Mouse (Mus musculus) spleen, adult 2 months (tissue): Measurements from ENCODE around the gene Pfn1. TPM values are rescaled to one million over a fixed set of nuclear protein-coding genes. Genes with fewer than 3 reads are reported as not detected.

ENCODE experiments used
- DNase-seq, 2 experiments: peaks; one replicate each; pipeline versions ENCODE4 v3.0.0 to v3.0.0-alpha.2; 2012 to 2021; ENCODE audit warnings: low spot score in 2 of 2, low read depth in 1 of 2
- H3K27ac ChIP-seq: fragments of 200-500 bp; 2 replicates; pipeline ENCODE4 v1.5.1; 2012; ENCODE audit warnings: low read length, inconsistent platforms; ENCODE audit not compliant: insufficient read depth
- H3K27me3 ChIP-seq: fragments of 200-500 bp; 2 replicates; pipeline ENCODE4 v1.6.1; 2012; ENCODE audit warnings: mild to moderate bottlenecking, moderate library complexity, low read length, inconsistent platforms; ENCODE audit not compliant: control insufficient read depth, insufficient read depth
- H3K36me3 ChIP-seq: fragments of 200-500 bp; 2 replicates; pipeline ENCODE4 v1.6.1; 2012; ENCODE audit warnings: mild to moderate bottlenecking, low read length, inconsistent platforms; ENCODE audit not compliant: control insufficient read depth, insufficient read depth
- H3K4me1 ChIP-seq: fragments of 200-500 bp; 2 replicates; pipeline ENCODE4 v1.6.1; 2011; ENCODE audit warnings: inconsistent platforms; ENCODE audit not compliant: control insufficient read depth, insufficient read depth, insufficient read length
- H3K4me3 ChIP-seq: fragments of 200-500 bp; 2 replicates; pipeline ENCODE4 v1.5.1; 2011; ENCODE audit warnings: mild to moderate bottlenecking, inconsistent platforms; ENCODE audit not compliant: insufficient read depth, insufficient read length; ENCODE audit errors: extremely low read depth
- CTCF ChIP-seq: fragments of 200-500 bp; IDR thresholded peaks from 2 replicates; pipeline ENCODE4 v1.5.1; 2011; ENCODE audit warnings: mild to moderate bottlenecking, inconsistent platforms; ENCODE audit not compliant: insufficient read depth, insufficient read length, insufficient replicate concordance; ENCODE audit errors: extremely low read depth
- POLR2A ChIP-seq: fragments of 200-500 bp; IDR thresholded peaks from 2 replicates; pipeline ENCODE4 v1.6.1; 2011; ENCODE audit warnings: low read depth, low read length, inconsistent platforms
- WGBS: fragments of 180-500 bp; shearing (Covaris S2); methylation state at CpG from one replicate; pipeline ENCODE4 v1.1.7; 2018; 5-methylcytosine and 5-hydroxymethylcytosine counted together
- polyA plus RNA-seq: library from polyadenylated mRNA; depleted of rRNA; stranded (reverse); fragments of >200 nt; gene quantifications from 2 replicates; pipeline ENCODE4 v1.2.3, GENCODE M21; 2012; rRNA removed

Pfn1 gene
- polyA plus RNA-seq, result 2,122 and 3,201 TPM in 2 replicates

DNA sequence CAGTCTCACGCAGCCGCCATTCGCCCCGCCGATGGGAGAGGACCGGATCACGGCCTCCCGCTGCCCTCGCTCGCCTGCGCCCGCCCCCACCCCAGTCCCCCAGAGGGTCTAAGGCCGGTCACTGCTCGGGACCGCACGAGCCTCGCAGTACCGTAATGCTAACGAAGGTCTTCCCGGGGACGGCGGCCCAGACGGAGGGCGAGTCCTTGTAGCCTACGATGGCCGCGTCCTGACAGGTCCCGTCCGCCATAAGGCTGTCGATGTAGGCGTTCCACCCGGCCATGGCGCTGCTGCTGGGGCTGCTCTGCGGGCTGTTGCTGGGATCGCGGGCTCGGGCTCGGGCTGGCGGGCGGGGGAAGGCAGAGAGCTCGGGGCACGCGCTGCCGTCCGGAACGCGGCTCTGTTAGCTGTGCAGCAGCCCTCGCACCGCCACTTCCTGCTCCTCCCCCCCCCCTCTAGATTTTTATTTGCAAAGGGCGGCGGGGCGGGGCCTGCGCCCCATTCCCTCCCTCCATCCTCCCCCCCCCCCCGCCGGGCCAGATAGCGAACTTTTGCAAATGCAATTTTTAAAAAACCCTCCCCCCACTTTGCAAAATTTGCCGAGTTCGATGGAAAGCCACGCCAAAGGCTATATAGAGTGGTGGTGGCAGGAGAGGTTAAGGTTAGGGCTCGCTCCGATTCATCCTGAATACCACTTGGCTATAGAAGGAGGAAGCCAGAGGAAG lies at the start of gene Pfn1:
Pfn1 (minus strand) TSS at position 447 of the 725 bp plus-strand sequence.
- Histone ChIP-seq H3K4me3 (peak within 1 kb of the TSS; percentile 99), H3K27ac (peak within 1 kb of the TSS; percentile 100), H3K36me3 (peaks cover 39% of the 10 kb centered on the region), H3K4me1 (peaks cover 34% of the 10 kb centered on the region; the same call in 1 of the 2 replicates), H3K27me3 (no peaks in the 10 kb centered on the region)
- under 1% methylated on average over 48 of the region's 61 CpGs for WGBS
- peak; percentile 78 to 81 for DNase-seq
- TF ChIP-seq POLR2A (peak; percentile 98), CTCF (no peak)

DNA sequence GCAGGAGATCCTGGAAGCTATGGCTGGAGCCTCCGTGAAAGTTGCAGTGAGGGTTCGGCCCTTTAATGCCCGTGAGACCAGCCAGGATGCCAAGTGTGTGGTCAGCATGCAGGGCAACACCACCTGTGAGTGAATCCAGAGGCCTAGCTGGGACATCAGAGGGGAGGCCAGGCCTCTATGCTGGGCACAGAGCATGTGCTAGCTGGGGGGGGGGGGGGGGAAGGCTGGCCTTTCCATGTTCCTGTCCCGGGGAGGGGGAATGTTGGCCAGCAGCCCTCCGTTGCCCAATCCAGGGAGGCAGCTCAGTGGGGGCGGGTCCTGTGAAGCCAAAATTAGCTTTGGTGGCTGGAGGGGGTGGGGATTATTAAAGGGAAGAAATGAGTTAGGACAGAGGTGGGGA lies 48.3 kb upstream of the Pfn1 start:
- Histone ChIP-seq H3K36me3 (peaks cover 23% of the 10 kb centered on the region), H3K27ac (no peak overlapping the region), H3K4me1 (peaks cover 8% of the 10 kb centered on the region; the same call in 1 of the 2 replicates), H3K4me3 (no peak overlapping the region), H3K27me3 (no peaks in the 10 kb centered on the region)
- no peak for DNase-seq
- TF ChIP-seq POLR2A (no peak), CTCF (no peak)
- WGBS, result 92% methylated on average over 6 of the region's 6 CpGs

DNA sequence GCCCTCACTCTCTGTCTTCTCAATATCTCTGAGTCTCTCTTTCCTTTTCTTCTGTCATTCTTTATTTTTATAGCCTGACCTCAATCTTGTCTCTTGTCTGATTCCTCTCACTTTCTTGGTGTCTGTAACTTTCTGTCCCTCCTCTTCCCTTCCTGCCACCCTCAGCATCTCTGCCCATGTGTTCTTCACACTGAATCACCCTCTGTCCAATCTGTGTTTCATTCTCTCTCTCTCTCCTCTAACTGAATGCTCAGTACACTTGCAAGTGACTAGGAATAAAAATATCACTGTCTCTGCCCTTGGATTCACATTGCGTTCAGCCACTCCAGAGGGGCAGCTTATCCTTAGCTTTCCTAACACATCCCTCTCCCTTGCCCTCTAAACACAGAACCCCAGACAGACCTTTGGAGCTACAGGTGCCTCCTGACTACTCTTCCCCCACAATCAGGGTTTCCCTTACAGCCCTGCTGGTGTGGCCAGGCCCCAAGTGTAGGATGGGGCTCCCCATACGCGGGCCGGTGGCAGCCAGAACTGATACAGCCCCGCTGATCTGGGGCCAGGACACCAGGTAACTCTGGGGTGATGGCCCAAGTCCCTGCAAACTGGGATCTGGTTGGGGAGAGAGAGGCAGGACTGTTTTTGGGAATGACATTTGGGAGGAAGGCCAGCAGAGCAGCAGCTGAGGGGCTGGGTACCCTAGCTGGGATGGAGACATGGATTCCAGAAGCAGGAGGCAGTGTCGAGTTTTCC lies 47.7 kb upstream of the Pfn1 start:
- H3K4me1 ChIP-seq, result peaks cover 8% of the 10 kb centered on the region; the same call in 1 of the 2 replicates
- no peaks in the 10 kb centered on the region for H3K27me3 ChIP-seq
- no peak for DNase-seq
- H3K36me3 ChIP-seq, result peaks cover 21% of the 10 kb centered on the region
- no peak overlapping the region for H3K4me3 ChIP-seq
- TF ChIP-seq POLR2A, result no peak
- TF ChIP-seq CTCF, result no peak
- 90% methylated on average over 6 of the region's 6 CpGs for WGBS
- H3K27ac ChIP-seq, result no peak overlapping the region

DNA sequence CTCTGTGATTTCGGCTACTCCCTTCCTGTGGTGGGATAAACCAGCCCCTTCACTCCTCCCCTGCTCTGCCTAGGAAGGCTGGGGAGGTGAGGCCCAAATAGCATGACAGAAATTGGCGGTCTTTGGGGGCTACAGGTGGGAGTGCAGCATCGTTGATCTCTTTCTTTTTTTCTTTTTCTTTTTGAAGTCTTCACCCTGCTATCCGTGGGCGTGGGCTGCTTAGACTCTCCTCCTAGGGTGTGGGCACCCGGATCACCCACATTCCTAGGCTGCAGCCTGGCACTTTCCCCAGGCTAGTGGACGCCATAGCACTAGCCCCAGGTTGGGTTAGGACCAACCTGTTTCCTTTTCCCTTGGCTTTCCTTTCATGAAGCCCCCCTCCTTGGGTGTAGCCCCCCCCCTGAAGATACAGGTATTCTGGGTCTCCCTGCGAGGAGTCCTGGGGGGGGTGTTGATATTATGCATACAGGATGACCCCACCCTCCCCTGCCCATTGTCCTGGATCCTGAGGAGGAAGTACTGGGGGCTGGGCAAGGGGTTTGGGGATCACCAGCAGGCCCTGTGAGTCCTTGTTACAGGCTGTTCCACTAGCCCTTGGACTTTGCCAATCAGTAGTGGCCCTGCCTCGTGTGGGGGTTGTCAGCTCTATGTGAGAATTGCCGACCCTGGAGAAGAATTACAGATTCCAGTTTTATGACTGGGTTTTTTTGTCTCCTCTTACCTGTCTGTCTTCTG lies 46.9 kb upstream of the Pfn1 start:
- 59% methylated on average over 10 of the region's 10 CpGs for WGBS
- H3K4me3 ChIP-seq, result peak overlapping the region; percentile 78; the same call in 1 of the 2 replicates
- H3K27ac ChIP-seq, result no peak overlapping the region
- H3K27me3 ChIP-seq, result no peaks in the 10 kb centered on the region
- no peak for DNase-seq
- no peak for TF ChIP-seq POLR2A
- TF ChIP-seq CTCF, result no peak
- H3K4me1 ChIP-seq, result peaks cover 8% of the 10 kb centered on the region; the same call in 1 of the 2 replicates
- H3K36me3 ChIP-seq, result peaks cover 17% of the 10 kb centered on the region

DNA sequence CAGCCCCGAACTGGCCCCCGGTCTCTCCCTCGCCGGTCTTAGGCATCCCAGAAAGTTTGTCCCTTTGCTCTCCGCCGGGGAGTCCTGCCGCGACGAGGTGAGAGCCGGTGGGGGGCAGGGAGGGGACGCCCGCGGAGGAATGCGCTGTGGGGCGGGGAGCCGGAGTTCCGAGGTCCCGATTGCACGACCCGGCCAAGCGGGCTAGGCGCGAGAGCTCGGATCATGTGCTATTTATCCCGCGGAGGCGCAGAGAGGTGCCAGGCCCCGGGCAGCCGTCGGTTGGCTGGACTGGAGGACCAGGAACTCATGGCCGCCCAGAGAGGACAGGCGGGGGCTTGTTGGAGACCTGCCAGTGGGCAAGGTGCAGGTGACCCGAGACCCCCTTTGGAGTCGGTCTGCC lies 46.2 kb upstream of the Pfn1 start:
- Histone ChIP-seq H3K27me3 (no peaks in the 10 kb centered on the region), H3K27ac (peak overlapping the region; percentile 35; the same call in 1 of the 2 replicates), H3K36me3 (peaks cover 12% of the 10 kb centered on the region), H3K4me1 (peaks cover 8% of the 10 kb centered on the region; the same call in 1 of the 2 replicates), H3K4me3 (peak overlapping the region; percentile 78)
- TF ChIP-seq POLR2A (no peak), CTCF (no peak)
- under 1% methylated on average over 34 of the region's 34 CpGs for WGBS
- DNase-seq, result peak in 1 of 2 experiments; percentile 53

DNA sequence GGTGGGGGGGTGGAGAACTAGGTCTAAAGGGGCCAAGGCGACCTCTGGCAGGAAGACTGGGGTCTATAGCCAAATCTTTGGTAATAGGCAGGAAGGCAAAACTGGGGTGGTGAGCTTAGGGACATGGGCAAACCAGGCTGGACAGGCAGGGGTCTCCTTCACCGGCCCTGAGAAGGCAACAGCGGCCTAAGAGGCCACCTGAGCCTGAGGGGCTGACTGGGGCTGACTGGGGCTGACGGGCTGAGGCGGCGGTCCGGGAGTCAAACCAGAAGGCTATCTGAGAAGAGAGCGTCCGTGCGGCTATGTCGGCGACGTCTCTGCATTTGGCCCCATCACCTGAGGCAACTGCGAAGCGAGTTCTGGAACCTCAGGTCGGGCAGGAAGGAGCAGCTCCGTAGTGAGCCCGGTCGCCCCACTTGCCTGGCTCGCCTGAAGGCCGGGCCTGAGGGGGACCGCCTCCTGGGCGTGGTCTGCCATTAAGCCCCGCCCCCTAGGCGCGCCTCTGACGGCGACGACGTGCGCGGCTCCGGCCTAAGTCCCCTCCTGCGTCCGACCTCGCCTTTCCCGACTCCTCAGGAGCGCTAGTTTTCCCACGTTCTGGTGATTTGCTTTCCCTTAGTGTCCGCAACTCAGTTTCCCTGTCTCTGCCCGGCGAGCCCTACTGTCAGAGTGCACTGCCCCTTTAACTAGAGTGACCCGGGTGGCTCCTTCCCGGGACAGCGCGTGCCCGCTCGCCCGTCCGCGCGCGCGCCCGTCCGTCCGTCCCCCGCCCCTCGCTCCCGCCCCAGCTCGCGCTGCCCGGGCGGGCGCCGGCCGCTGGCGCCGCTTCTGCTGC lies 45.5 kb upstream of the Pfn1 start, which contains the start of the genes Inca1 and Kif1c:
Inca1 (minus strand) TSS at position 434 of the 835 bp plus-strand sequence.
Kif1c (plus strand) TSS at position 827 of the 835 bp plus-strand sequence.
- WGBS, result 3% methylated on average over 67 of the region's 69 CpGs

More for the DNA sequence above, 45.5 kb upstream of the Pfn1 start, which contains the start of the genes Inca1 and Kif1c:
- peak; percentile 88 to 95 for DNase-seq
- Histone ChIP-seq H3K27ac (peak within 1 kb of the TSS; percentile 93), H3K4me1 (peaks cover 8% of the 10 kb centered on the region; the same call in 1 of the 2 replicates), H3K36me3 (peaks cover 7% of the 10 kb centered on the region; the same call in 1 of the 2 replicates), H3K27me3 (no peaks in the 10 kb centered on the region), H3K4me3 (peak within 1 kb of the TSS; percentile 78)
- TF ChIP-seq CTCF (no peak), POLR2A (peak; percentile 84)
